Mouse (Mus musculus) heart, embryonic 13.5 days (tissue): ENCODE results near the gene Spn. TPM values are rescaled to one million over a fixed set of nuclear protein-coding genes. Genes with fewer than 3 reads are reported as not detected.

Experiments used
- ATAC-seq: fragments of 200-750 bp; cut with Nextera tagmentation; 2 replicates; pipeline ENCODE4 v1.8.0; 2017; ENCODE audit warnings: moderate TSS enrichment; ENCODE audit not compliant: insufficient number of reproducible peaks, low FRiP score, low TSS enrichment; ENCODE audit errors: extremely low read depth
- H3K27ac ChIP-seq: fragments of 300-500 bp; sonication (generic); replicated peaks from 2 replicates; pipeline ENCODE4 v1.5.1; 2015; ENCODE audit warnings: moderate library complexity, mild to moderate bottlenecking, inconsistent platforms
- H3K27me3 ChIP-seq: fragments of 300-500 bp; sonication (generic); replicated peaks from 2 replicates; pipeline ENCODE4 v1.6.1; 2015; ENCODE audit warnings: mild to moderate bottlenecking, inconsistent platforms
- H3K36me3 ChIP-seq: fragments of 300-500 bp; sonication (generic); 2 replicates; pipeline ENCODE4 v1.6.1; 2015; ENCODE audit warnings: mild to moderate bottlenecking, inconsistent platforms
- H3K4me1 ChIP-seq: fragments of 300-500 bp; sonication (generic); 2 replicates; pipeline ENCODE4 v1.6.1; 2015; ENCODE audit warnings: inconsistent platforms
- H3K4me2 ChIP-seq: fragments of 300-500 bp; sonication (generic); 2 replicates; pipeline ENCODE4 v1.6.1; 2015; ENCODE audit warnings: inconsistent platforms, mild to moderate bottlenecking, moderate library complexity
- H3K4me3 ChIP-seq: fragments of 300-500 bp; sonication (generic); 2 replicates; pipeline ENCODE4 v1.5.1; 2015; ENCODE audit warnings: moderate library complexity, mild to moderate bottlenecking, inconsistent platforms
- H3K9ac ChIP-seq: fragments of 300-500 bp; sonication (generic); 2 replicates; pipeline ENCODE4 v1.6.1; 2015; ENCODE audit warnings: inconsistent platforms, mild to moderate bottlenecking, moderate library complexity
- H3K9me3 ChIP-seq: fragments of 300-500 bp; sonication (generic); 2 replicates; pipeline ENCODE4 v1.6.1; 2016; ENCODE audit warnings: inconsistent platforms
- WGBS: fragments of 180-500 bp; shearing (Covaris S2); methylation state at CpG from one replicate; pipeline ENCODE4 v1.1.7; 2015; ENCODE audit warnings: mixed read lengths; 5-methylcytosine and 5-hydroxymethylcytosine counted together
- polyA plus RNA-seq: library from polyadenylated mRNA; unstranded; fragments of >200 nt; fragmentation: Nextera tagmentation; extraction: Ambion mirVana; gene quantifications from 2 replicates; pipeline ENCODE4 v1.2.1, GENCODE M21; 2015

Spn gene
- polyA plus RNA-seq, 1 experiment from 2014 or later, result 0.13 TPM

- Histone ChIP-seq H3K4me2 (no peak overlapping the region), H3K36me3 (no peaks in the 10 kb centered on the region), H3K27ac (no peak overlapping the region), H3K4me1 (peaks cover 28% of the 10 kb centered on the region), H3K9me3 (no peaks in the 10 kb centered on the region), H3K9ac (0 out of 2 replicates have a peak overlapping the region, but pooled peaks have one; percentile 8), H3K27me3 (peaks cover 30% of the 10 kb centered on the region), H3K4me3 (no peak overlapping the region)
- no peak for ATAC-seq
- 27% methylated on average over 5 of the region's 5 CpGs for WGBS
Measured at GRCm38 (mm10) chr7:127117948-127118347, 19.7 kb downstream of the Spn start.

GRCm38 (mm10) chr7:127116331-127116935 lies 21.2 kb downstream of the Spn start:
- no peak for ATAC-seq
- H3K36me3 ChIP-seq, result no peaks in the 10 kb centered on the region
- no peak overlapping the region for H3K27ac ChIP-seq
- 54% methylated on average over 11 of the region's 11 CpGs for WGBS
- no peak overlapping the region for H3K4me2 ChIP-seq
- no peaks in the 10 kb centered on the region for H3K9me3 ChIP-seq
- peaks cover 22% of the 10 kb centered on the region for H3K4me1 ChIP-seq
- H3K9ac ChIP-seq, result no peak overlapping the region
- peaks cover 25% of the 10 kb centered on the region for H3K27me3 ChIP-seq
- no peak overlapping the region for H3K4me3 ChIP-seq

GRCm38 (mm10) chr7:127114920-127115319 lies 22.7 kb downstream of the Spn start:
- Histone ChIP-seq H3K4me2 (no peak overlapping the region), H3K9ac (no peak overlapping the region), H3K4me1 (peaks cover 15% of the 10 kb centered on the region), H3K27me3 (peaks cover 10% of the 10 kb centered on the region), H3K4me3 (no peak overlapping the region), H3K36me3 (no peaks in the 10 kb centered on the region), H3K27ac (no peak overlapping the region), H3K9me3 (no peaks in the 10 kb centered on the region)
- 72% methylated on average over 11 of the region's 11 CpGs for WGBS
- no peak for ATAC-seq

- no peaks in the 10 kb centered on the region for H3K36me3 ChIP-seq
- H3K4me1 ChIP-seq, result peaks cover 15% of the 10 kb centered on the region
- H3K4me2 ChIP-seq, result no peak overlapping the region
- no peak for ATAC-seq
- H3K27me3 ChIP-seq, result peaks cover 12% of the 10 kb centered on the region; the same call in 1 of the 2 replicates
- H3K9me3 ChIP-seq, result no peaks in the 10 kb centered on the region
- H3K27ac ChIP-seq, result no peak overlapping the region
- no peak overlapping the region for H3K4me3 ChIP-seq
- H3K9ac ChIP-seq, result no peak overlapping the region
- 50% methylated on average over 11 of the region's 12 CpGs for WGBS
Measured at GRCm38 (mm10) chr7:127113614-127114259, 23.9 kb downstream of the Spn start.

GRCm38 (mm10) chr7:127112921-127113597 lies 24.6 kb downstream of the Spn start:
- H3K9ac ChIP-seq, result 0 out of 2 replicates have a peak overlapping the region, but pooled peaks have one; percentile 40
- H3K9me3 ChIP-seq, result no peaks in the 10 kb centered on the region
- peaks cover 18% of the 10 kb centered on the region; the same call in 1 of the 2 replicates for H3K27me3 ChIP-seq
- H3K4me2 ChIP-seq, result no peak overlapping the region
- H3K4me1 ChIP-seq, result peaks cover 10% of the 10 kb centered on the region
- no peaks in the 10 kb centered on the region for H3K36me3 ChIP-seq
- H3K27ac ChIP-seq, result no peak overlapping the region
- no peak overlapping the region for H3K4me3 ChIP-seq
- WGBS, result 33% methylated on average over 9 of the region's 9 CpGs
- no peak for ATAC-seq

GRCm38 (mm10) chr7:127112251-127112841 lies 25.3 kb downstream of the Spn start:
- Histone ChIP-seq H3K27ac (no peak overlapping the region), H3K4me1 (peaks cover 4% of the 10 kb centered on the region; the same call in 1 of the 2 replicates), H3K9me3 (no peaks in the 10 kb centered on the region), H3K27me3 (peaks cover 24% of the 10 kb centered on the region), H3K4me3 (no peak overlapping the region), H3K4me2 (no peak overlapping the region), H3K36me3 (no peaks in the 10 kb centered on the region), H3K9ac (0 out of 2 replicates have a peak overlapping the region, but pooled peaks have one; percentile 40)
- ATAC-seq, result no peak
- WGBS, result 66% methylated on average over 12 of the region's 12 CpGs

- Histone ChIP-seq H3K4me3 (no peak overlapping the region), H3K27ac (no peak overlapping the region), H3K4me1 (peaks cover 4% of the 10 kb centered on the region; the same call in 1 of the 2 replicates), H3K4me2 (no peak overlapping the region), H3K9ac (no peak overlapping the region), H3K9me3 (no peaks in the 10 kb centered on the region), H3K36me3 (no peaks in the 10 kb centered on the region), H3K27me3 (peaks cover 30% of the 10 kb centered on the region)
- no peak for ATAC-seq
- 37% methylated on average over 5 of the region's 6 CpGs for WGBS
Measured at GRCm38 (mm10) chr7:127111461-127111860, 26.2 kb downstream of the Spn start.

- 40% methylated on average over 18 of the region's 18 CpGs for WGBS
- Histone ChIP-seq H3K27me3 (peaks cover 38% of the 10 kb centered on the region), H3K9ac (0 out of 2 replicates have a peak overlapping the region, but pooled peaks have one; percentile 5), H3K4me2 (no peak overlapping the region), H3K36me3 (no peaks in the 10 kb centered on the region), H3K4me1 (peaks cover 4% of the 10 kb centered on the region; the same call in 1 of the 2 replicates), H3K27ac (no peak overlapping the region), H3K9me3 (no peaks in the 10 kb centered on the region), H3K4me3 (no peak overlapping the region)
- no peak for ATAC-seq
Measured at GRCm38 (mm10) chr7:127110239-127111007, 27.2 kb downstream of the Spn start.

GRCm38 (mm10) chr7:127105551-127105950 lies 32.1 kb downstream of the Spn start:
- Histone ChIP-seq H3K36me3 (no peaks in the 10 kb centered on the region), H3K9ac (no peak overlapping the region), H3K4me1 (no peaks in the 10 kb centered on the region; the same call in 1 of the 2 replicates), H3K27me3 (peaks cover 32% of the 10 kb centered on the region), H3K4me2 (no peak overlapping the region), H3K4me3 (no peak overlapping the region), H3K27ac (no peak overlapping the region), H3K9me3 (no peaks in the 10 kb centered on the region)
- ATAC-seq, result no peak
- WGBS, result 71% methylated on average over 7 of the region's 7 CpGs

- Histone ChIP-seq H3K9me3 (no peaks in the 10 kb centered on the region), H3K27ac (no peak overlapping the region), H3K36me3 (no peaks in the 10 kb centered on the region), H3K4me3 (peak overlapping the region; percentile 47), H3K27me3 (peaks cover 32% of the 10 kb centered on the region), H3K9ac (peak overlapping the region; percentile 80), H3K4me2 (peak overlapping the region; percentile 72), H3K4me1 (no peaks in the 10 kb centered on the region; the same call in 1 of the 2 replicates)
- no peak for ATAC-seq
- WGBS, result 13% methylated on average over 17 of the region's 17 CpGs
Measured at GRCm38 (mm10) chr7:127104560-127105332, 32.9 kb downstream of the Spn start.
